Mouse (Mus musculus): Measurements from ENCODE around the gene Nthl1.

GRCm38 (mm10) chr17:24603961-24604360, 28.5 kb upstream of the Nthl1 start:
- TF ChIP-seq CTCF (IDR thresholded peaks at IDR 0.05; ENCODE audit: borderline replicate concordance, control insufficient read depth, extremely low read depth, insufficient read depth, low read length, poor library complexity) = no peak
- TF ChIP-seq POLR2A (IDR thresholded peaks at IDR 0.05; ENCODE audit: control insufficient read depth, extremely low read depth, insufficient read depth, low read length, poor library complexity) = no peak

Measured in thymus, adult 2 months (tissue).